Mouse (Mus musculus): Measurements from ENCODE around the gene Fcrls.

Fcrls gene

GRCm38 (mm10) chr3:87263436-87263835 is at the start of gene Fcrls:
Fcrls (minus strand) TSS chr3:87263738.
- no peak for DNase-seq

DNA sequence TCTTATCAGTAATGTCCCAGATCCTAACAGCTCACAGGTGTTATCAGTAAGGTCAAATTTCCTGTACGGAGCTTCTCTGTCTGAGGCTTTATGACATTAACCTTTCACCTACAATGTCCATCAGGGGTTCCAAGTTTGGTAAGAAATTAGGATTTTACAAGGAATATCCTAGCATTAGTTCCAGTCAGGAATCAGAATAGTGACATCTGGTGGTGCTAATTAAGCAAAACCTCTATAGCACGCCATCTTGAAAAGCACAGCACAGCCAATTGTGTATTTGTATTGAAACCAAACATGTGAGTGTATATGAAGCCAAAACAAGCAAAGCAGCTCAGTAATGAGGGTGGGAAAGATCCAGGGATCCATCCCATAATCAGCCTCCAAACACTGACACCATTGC is 46.4 kb upstream of the Fcrls start:
- no peak for DNase-seq

DNA sequence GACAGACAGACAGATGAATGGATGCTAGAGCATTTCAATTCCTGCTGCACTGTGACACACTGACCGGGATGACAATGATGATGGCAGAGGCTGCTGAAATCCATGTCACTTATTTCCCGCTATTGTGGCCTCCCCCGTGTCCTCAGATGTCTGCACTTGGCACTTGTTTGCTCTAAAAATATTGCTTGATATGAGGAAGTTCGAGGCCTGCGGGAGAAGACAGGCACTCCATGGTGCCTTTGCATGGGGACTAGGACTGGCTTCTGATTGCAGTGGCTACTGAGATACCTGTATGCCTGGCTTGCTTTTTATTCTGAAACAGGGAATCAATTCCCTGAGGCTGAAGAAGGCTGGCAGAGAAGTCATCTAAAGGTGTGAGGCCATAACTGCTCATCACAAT is 36.4 kb upstream of the Fcrls start:
- DNase-seq, result no peak

DNA sequence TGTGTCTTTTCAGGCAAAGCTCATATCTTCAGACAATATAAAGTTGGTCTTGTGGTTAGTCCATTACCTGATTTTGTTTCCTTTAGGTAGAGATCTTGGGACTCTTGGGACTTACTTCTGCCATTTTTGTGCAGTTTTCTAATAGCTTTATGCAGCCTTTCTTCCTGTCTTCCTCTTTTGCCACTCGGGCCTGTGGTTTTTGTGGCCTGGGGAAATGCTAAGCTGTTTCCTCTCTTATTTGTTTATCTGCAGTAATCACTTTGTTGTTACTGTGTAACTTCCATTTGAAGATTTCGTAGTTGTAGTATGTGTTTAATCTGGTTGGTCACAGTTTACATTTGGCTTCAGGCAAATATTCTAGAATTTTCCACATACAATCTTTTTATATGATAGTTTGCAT is 10.8 kb upstream of the Fcrls start:
- no peak for DNase-seq

DNA sequence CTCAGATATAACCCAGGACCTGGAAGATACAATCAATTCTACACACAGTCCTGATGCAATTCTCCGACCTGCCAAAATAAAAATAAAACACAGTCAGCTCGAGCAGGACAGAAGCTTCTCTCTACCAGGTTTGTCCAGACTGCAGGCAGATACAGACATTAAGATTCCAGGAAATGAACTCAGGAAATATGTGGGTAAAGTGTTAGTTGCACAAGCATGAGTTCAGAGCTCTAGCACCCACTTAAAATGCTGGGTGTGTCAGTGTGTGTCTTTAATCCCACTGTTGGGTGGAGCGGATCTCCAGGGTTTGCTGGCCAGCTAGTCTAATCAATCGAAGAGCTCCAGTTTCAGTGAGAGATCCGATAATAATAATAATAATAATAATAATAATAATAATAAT is 3.0 kb upstream of the Fcrls start:
- DNase-seq, result no peak

DNA sequence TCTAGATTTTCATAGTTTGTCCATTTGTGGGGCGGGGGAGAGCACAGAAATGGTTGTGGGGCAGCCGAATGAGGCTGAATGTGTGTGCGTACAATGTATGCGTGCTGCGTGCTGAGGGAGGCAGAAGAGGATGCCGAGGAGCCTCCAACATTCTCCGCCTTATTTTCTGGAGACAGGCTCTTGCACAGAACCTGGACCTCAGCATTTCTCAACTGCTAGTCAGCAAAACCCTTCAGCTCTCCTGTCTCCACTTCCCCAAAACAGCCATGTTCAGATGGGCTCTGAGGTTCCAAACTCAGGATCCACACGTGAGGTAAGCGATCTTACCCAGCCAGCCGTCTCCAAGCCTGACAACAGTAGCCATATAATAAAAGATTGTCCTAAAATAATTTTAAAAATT is 8.3 kb downstream of the Fcrls start:
- no peak for DNase-seq

- DNase-seq, result no peak
Observed at GRCm38 (mm10) chr3:87249571-87249970, 14.0 kb downstream of the Fcrls start.

DNA sequence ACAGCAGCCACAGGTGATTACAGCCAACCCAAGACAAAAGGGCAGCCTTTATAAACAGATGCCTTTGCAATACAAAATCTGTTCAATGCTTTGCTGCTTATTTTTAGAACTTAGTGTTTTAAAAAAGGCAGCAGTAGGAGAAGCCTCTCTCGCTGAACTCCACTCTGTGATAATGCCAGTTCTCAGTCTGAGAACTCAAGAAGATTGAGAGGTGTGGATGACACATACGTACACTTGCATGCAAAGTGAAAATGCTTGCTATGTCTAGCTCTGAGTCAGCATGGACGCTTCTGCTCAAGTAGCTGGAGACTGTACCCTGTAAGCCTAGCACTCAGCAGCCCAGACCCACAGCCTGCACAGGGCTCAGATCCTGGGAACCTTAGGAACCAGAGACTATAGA is 16.2 kb downstream of the Fcrls start:
- no peak for DNase-seq

- DNase-seq, result peak in 1 of 2 experiments; percentile 6
Observed at GRCm38 (mm10) chr3:87243654-87244053, 19.9 kb downstream of the Fcrls start.

DNA sequence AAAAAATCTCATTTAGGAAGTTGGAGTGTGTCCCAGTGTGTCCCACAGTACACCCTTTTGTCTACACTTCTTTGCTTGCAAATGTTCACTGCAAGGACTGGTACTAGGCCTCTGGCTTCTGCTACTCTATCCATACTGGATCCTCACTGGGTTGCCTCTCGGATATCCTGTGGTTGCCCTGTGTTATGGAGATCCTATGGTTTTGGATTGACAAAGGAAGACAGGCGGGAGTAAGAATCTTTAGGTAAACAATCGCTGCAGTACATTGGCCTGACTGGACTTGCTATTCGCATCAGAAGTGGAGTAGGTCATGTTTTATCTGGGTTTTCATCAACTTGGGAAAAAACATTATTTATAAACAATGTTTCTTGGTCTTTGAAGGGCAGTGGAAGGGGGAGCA is 22.6 kb downstream of the Fcrls start:
- no peak for DNase-seq

- no peak for DNase-seq
Observed at GRCm38 (mm10) chr3:87223636-87224035, 39.9 kb downstream of the Fcrls start.

DNA sequence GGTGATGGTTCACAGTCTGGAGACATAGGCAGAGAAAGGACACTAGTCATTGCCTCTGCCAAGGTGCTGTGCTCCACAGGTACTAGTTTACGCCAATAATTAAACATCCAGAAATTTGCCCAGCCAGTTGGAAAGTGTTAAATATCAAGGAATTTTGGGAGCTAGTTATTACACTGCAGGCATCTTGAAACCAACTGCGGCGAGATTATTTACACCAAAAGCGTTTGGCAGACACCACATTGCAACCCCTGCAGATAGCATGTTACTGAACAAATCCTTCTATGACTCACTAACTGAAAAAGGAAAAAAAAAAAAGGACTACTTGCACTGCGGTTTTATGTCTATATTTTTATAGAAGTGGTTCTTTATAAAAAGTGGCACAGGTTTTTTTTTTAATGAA is 41.2 kb downstream of the Fcrls start:
- no peak for DNase-seq

- no peak for DNase-seq
Observed at GRCm38 (mm10) chr3:87215176-87215575, 48.4 kb downstream of the Fcrls start.

DNA sequence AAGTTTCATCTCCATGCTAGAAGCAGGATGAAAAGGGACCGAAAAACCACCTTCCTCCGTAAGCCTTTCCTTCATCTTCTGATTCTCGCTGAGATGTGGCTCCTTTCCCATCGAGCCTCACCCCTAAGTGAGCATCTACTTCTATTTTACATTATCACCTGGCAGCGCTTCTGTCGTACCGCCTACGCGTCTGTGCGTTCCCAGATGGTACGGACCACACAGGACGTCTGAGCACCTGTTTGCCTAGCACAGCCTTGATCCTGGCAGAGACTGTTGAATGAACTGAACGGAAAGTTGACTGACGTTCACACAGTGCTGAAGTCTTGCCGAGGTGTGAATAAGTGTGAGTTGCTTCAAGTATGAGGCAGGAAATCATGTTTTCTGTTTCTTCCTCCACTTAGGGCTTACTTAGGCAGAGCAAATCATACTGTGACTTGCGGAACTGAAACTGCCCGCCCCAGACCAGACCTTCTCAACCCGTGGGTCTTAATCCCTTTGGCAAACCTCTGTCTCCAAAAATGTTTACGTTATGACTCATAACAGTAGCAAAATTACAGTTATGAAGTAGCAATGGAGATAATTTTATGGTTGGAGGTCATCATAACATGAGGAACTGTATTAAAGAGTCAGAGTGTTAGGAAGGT is 49.2 kb downstream of the Fcrls start:
- no peak for DNase-seq

DNA sequence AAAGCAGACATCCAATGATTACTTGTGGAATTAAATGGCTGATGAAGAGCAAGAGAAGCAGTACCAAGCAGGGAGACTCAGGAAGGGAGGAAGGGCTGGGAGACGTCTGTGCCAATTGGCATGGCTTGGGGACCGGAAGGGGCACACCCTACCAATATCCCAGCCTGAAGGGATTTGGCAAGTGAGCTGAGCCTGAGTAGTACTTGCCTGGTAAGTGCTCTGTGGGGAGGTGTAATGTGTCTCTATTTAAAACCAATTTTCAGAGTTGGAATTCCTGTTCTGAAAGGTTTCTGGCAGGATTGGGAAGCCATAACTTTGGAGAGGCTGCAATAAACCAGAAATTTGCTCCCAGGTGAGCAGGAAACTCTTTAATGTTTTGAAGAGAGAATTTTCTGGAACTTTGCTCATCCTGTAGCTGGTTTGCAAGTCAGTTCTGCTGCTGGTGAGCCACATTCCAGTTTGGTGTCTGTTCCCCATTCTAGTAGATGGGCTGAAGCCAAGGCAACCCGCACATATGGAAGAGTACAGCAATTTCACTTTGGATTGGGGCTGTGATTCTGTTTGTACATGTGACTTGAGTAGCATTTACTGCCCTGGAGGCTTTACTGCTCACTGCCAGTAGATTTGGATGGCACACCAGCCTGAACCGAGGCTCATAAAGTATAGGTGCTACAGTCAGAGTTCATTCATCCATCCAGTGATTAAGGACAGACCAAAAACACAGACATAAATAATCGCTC is 57.0 kb downstream of the Fcrls start:
- no peak for DNase-seq

All from cerebellum, postnatal 36 days (tissue).